Mouse (Mus musculus): Measurements from ENCODE around the gene Ift81.
"Not testable (repeated sequence)": the region's sequence is repeated elsewhere in the genome, so short reads cannot be mapped to it uniquely, and the experiment has no call there.

Ift81 gene

GRCm38 (mm10) chr5:122613908-122614732, at the start of gene Ift81:
Ift81 (minus strand) TSS chr5:122614518.
- peak; percentile 95 for DNase-seq

GRCm38 (mm10) chr5:122662501-122662900, 48.2 kb upstream of the Ift81 start:
- DNase-seq, result peak; percentile 49

GRCm38 (mm10) chr5:122656808-122657207, 42.5 kb upstream of the Ift81 start:
- DNase-seq, result no peak

- DNase-seq, result no peak
Observed at GRCm38 (mm10) chr5:122654268-122654573, 39.9 kb upstream of the Ift81 start.

- no peak for DNase-seq
Observed at GRCm38 (mm10) chr5:122653446-122654267, 39.3 kb upstream of the Ift81 start.

GRCm38 (mm10) chr5:122653112-122653445, 38.8 kb upstream of the Ift81 start:
- no peak for DNase-seq

GRCm38 (mm10) chr5:122652506-122652905, 38.2 kb upstream of the Ift81 start:
- DNase-seq, result no peak

GRCm38 (mm10) chr5:122650100-122650499, 35.8 kb upstream of the Ift81 start:
- DNase-seq, result no peak

GRCm38 (mm10) chr5:122649264-122649663, 34.9 kb upstream of the Ift81 start:
- DNase-seq, result no peak

GRCm38 (mm10) chr5:122647952-122648374, 33.6 kb upstream of the Ift81 start:
- DNase-seq, result not testable (repeated sequence)

- no peak for DNase-seq
Observed at GRCm38 (mm10) chr5:122647256-122647924, 33.1 kb upstream of the Ift81 start.

- no peak for DNase-seq
Observed at GRCm38 (mm10) chr5:122646050-122646449, 31.7 kb upstream of the Ift81 start.

GRCm38 (mm10) chr5:122645290-122645689, 31.0 kb upstream of the Ift81 start:
- no peak for DNase-seq

GRCm38 (mm10) chr5:122644111-122644607, 29.8 kb upstream of the Ift81 start:
- DNase-seq, result peak; percentile 39

- DNase-seq, result peak; percentile 53
Observed at GRCm38 (mm10) chr5:122643701-122644100, 29.4 kb upstream of the Ift81 start, which contains the start of gene P2rx7. P2rx7 (plus strand) TSS chr5:122643911.

GRCm38 (mm10) chr5:122639986-122640385, 25.7 kb upstream of the Ift81 start:
- DNase-seq, result no peak

GRCm38 (mm10) chr5:122639517-122639916, 25.2 kb upstream of the Ift81 start:
- DNase-seq, result no peak

- no peak for DNase-seq
Observed at GRCm38 (mm10) chr5:122638296-122638695, 24.0 kb upstream of the Ift81 start.

GRCm38 (mm10) chr5:122636958-122637357, 22.6 kb upstream of the Ift81 start:
- no peak for DNase-seq

- DNase-seq, result no peak
Observed at GRCm38 (mm10) chr5:122636308-122636707, 22.0 kb upstream of the Ift81 start.

- no peak for DNase-seq
Observed at GRCm38 (mm10) chr5:122635228-122635627, 20.9 kb upstream of the Ift81 start.

GRCm38 (mm10) chr5:122627243-122627642, 12.9 kb upstream of the Ift81 start:
- DNase-seq, result peak; percentile 91

GRCm38 (mm10) chr5:122625565-122626252, 11.4 kb upstream of the Ift81 start:
- no peak for DNase-seq
